Mouse (Mus musculus): ENCODE measurements around the gene Dcaf12.
A peak's percentile ranks its signal among the peaks of the same experiment; 100 is the strongest.

Dcaf12 gene

DNA sequence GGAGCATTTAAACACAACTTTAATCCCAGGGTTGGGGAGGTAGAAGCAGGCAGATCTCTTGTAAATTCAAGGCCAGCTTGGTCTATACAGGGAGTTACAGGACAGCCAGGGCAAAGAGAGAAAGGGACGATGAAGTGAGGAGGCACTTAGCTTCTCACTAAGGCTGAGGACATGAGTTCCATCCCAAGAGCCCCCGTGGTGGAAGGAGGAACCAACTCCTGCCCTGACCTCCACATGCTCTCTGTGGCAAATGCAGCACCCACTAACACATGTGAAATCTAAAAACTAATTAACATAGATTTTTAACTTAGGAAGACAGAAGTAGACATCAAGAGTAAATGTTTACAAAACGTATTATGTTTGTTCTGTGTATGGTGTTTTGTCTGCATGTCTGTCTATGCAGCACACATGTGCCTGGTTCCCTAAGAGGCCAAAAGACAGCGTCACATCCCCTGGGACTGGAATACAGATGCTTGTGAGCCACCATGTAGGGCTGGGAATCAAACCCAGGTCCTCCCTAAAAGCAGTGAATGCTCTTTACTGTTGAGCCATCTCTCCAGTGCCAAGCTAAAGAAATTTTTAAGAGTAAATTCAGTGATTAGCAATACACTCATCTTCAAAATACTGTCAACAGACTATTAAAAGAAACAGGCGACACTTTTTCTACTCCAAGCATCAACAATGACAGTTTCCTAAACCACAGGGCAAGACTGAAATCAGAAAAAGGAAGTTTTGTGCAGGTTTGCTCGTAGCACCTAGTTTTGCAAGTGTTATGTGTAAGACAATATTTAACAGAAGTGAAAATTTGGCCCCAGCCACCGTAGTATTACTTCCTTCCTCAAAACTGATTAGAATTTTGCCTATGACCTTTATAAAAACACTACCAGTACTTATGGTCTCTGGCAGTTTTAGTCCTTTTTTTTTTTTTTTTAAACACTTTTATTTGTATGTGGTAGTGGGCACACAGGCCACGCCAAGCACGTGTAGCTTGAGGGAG is 3.8 kb downstream of the Dcaf12 start:
- DNase-seq (ENCODE audit: low read depth, low spot score) = peak; percentile 88

DNA sequence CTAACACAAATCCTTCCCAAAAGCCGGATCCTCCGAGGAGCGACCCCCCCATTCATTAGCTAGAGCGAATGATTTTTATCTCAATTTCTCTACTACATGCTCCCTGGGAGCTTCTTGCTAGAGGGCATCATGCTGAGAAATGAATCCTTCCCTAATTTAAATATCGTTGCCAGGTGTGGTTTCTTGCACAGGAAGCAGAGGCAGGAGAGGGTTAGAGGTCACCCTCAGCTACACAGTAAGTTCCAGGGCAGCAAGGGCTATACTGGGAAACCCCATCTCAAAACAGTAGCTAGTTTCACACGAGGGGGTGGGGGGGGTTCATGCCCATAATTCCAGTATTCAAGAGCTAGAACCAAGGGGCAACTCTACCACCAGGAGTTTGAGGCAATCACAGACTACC is 7.3 kb downstream of the Dcaf12 start:
- peak; percentile 83 for DNase-seq (ENCODE audit: low read depth, low spot score)

DNA sequence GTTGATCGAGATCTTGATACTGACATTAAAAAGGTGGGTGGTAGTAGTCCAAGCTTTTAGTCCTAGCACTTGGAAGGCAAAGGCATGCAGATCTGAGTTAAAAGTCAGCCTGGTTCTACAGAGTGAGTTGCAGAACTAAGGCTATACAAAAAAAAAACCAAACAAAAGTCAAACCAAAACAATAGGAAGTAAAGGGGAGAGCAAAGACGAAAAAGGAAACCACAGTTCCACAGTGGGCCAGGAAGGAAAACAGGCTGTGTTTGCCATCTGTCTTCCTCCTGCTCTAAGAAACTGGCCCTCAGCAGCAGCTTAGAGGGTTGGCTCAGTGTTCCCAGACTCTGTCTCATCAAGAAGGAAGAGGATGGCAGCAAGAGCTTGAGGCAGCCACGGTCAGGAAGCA is 10.4 kb downstream of the Dcaf12 start:
- no peak for DNase-seq (ENCODE audit: low read depth, low spot score)

DNA sequence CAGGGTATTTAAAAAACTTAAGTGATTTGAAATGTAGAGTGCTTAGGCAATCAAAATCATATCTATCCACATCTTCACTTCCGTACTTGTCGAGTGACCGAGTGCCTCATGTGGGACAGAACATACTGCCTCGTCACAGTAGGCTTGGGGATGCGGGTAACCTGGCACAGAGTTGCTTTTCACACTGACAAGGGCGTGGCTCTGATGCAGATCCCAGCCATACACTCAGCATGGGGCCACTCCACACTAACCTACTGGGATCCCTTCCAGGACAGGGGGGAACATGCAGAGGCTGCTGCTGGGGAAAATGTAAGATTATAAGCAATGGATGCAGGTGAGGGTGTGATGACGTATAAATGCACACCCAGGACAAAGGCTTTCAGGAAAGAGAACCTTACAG is 11.0 kb downstream of the Dcaf12 start:
- DNase-seq (ENCODE audit: low read depth, low spot score) = no peak

DNA sequence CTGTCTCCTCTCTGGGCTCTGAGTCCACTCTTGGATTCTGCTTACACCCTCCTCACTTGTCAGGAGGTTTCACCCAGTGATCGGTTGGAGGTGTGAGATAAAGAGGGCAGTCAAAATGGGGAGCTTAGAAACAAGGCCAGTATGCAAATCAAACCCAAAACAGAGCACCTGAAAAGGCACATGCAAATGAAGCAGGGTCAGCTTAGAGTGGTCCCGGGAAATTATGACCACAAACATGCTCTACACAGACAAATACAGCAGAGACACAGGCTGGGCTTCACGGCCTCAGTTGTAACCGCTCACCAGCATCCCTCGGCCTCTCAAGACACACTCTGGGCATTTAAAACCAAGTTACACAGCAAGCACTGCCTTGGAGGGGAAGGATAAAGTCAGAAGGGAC is 15.7 kb downstream of the Dcaf12 start:
- DNase-seq (ENCODE audit: low read depth, low spot score) = peak; percentile 81

DNA sequence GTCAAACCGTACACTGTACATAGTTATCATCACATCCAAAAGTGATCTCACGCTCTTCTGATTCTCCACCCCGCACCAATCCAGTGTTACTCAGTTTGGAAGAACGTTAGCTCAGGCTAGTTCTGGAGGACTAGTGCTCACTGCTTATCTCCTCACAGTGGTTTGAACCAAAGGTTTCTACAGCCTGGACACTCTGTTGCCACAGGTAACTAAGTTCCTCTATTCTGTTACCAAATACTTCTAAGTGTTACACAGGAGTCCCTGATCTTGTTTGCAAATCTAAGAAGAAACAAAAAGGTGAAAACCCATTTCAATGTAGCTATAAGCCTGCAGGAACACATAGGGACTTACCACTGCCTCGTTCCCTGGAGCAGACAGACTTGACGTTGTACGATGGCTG is 18.7 kb downstream of the Dcaf12 start:
- DNase-seq (ENCODE audit: low read depth, low spot score) = no peak

DNA sequence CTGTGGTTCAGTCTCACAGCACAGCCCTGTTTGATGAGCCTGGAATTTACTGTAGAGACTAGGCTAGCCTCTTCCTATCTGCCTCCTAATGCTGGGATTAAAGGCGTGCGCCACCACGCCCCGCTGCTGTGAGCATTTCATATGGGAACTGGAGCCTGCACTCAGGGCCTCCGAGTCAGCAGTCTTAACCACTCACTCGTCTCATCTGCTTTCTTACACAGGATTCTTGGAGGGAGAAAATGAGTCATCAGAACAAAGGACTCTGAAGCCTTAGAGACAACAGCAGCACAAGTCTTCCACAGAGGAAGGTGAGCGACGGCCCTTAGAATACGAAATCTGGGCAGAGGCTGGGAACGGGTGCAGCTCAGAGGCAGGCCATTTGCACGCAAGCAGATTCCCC is 19.2 kb downstream of the Dcaf12 start:
- DNase-seq (ENCODE audit: low read depth, low spot score) = no peak

DNA sequence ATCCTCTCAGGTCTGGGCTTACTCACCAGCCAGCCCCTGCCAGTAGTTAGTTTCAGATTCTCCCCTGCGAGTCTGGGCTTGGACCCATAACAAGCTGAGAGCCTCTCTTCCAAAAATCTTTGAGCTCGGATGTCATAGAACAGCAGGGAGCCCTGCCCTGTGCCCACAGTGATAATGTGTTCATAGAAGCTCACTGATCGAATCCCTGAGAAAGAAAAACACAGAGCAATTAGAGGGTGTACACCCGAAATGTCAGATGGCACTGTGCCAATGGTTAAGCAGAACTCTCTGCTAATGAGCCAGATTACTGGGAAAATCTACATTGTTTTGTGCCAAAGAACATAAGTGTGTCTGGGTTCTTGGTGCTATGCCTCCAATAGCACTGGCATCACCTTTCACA is 20.8 kb downstream of the Dcaf12 start:
- DNase-seq (ENCODE audit: low read depth, low spot score) = no peak

DNA sequence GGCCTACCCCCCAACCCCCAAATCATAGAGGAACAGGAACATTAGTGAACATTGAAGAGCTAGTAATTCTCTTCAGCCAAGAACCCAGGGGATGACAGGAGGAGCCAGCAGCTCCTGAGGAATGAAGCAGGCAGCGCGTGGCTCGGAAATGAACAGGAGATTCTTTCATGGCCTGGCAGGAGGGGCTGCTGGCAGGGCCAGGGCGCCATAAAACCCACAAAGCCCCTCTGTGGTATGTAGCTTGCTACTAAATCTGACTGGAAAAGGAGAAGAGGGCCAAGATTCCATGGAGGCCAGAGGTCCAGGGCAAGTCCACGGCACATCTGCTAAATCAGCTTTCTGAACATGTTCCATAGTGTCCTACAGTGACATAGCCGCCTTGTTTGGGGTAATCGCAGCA is 24.9 kb downstream of the Dcaf12 start:
- no peak for DNase-seq (ENCODE audit: low read depth, low spot score)

DNA sequence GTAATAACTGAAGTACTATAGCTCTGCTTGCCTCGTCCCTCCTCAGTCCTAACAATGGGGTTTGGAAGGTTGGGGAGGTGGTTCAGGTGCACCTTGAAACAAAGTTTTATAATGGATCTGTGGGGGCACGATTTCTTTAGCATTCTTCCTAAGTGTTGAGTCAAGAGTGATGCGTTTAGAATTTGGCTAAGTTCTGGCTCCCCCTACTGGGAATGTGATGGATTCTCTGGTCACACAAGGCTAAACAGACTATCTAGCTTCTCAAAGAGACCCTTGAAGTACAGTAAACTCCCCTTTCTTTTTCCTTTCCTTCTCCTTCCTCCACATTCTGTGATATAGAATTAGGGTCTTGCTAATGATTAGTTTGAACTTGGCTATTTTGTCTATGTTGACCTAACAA is 28.3 kb downstream of the Dcaf12 start:
- peak; percentile 62 for DNase-seq (ENCODE audit: low read depth, low spot score)

DNA sequence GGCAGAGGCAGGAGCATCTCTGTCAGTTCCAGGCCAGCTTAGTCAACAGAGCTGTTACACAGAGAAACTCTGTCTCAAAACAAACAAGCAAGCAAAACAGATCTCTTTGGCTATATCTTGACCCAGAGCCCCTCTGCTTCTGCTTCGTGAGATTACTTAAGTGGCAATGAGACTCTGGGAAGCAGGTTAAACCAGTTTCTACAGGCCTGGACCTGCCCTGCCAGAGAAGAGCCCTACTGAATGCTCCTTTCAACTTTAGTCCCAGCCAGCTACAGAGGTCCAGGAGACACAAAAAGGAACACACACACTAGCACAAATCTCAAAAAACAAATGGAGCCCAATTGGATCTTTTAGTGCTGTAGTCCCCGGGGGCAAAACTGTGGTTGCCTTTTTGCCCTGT is 30.6 kb downstream of the Dcaf12 start:
- DNase-seq (ENCODE audit: low read depth, low spot score) = no peak

DNA sequence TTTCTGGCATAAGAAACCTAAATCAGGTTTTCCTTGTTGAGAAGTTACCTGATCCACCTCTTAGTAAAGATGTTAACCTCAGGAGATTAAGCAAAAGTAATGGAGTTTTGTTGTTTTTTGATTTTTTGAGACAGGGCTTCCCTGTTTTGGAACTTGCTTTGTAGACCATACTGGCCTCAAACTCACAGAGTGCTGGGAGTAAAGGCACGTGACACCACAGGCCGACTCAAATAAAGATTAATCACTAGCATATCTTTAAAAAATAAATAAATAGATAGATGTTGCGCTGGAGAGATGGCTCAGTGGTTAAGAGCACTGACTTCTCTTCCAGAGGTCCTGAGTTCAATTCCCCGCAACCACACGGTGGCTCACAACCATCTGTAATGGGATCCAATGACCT is 38.8 kb downstream of the Dcaf12 start:
- DNase-seq (ENCODE audit: low read depth, low spot score) = no peak

DNA sequence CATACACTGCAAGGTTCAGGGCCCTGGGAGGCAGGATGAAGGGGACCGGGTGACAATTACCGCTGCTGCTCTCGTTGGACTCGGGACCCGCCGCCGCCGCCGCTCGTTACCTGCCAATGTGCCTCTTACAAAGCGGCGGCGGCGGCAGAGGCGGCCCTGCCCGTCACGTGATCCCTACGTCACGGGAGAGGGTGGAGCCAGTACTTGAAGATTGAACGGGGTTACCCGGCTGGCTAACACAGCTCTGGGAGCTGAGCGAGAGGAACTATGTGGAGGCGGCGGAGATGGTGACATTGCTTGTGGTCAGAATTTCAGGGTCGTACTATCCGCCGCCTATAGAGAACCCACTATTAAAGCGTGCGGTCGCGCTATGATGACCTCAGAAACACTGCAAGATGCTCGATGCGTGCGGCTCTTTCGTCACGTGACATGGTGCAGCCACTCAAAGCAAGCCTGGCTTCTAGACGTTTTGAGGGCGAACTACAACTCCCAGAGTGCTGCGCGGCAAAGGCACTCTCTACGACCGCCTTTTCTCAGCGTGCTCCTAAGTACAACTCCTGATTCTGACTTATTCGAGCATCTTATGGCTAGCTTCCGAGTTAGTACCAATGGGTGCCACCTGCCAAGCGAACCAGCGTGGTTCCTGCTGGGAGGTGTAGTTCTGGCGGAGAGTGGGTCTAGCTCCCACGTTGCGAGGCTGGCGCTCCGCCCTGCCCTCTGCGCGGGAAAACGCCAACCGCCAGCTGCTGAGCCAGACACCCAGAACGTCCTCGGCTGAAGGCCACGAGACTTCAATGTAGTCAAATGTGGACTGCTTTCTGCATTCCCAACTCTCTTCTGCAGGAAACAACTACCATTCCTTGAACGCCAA is 39.5 kb downstream of the Dcaf12 start, which contains the start of gene Ubap2:
Ubap2 (minus strand) TSS at position 165 of the 871 bp plus-strand sequence.
- peak; percentile 99 for DNase-seq (ENCODE audit: low read depth, low spot score)

DNA sequence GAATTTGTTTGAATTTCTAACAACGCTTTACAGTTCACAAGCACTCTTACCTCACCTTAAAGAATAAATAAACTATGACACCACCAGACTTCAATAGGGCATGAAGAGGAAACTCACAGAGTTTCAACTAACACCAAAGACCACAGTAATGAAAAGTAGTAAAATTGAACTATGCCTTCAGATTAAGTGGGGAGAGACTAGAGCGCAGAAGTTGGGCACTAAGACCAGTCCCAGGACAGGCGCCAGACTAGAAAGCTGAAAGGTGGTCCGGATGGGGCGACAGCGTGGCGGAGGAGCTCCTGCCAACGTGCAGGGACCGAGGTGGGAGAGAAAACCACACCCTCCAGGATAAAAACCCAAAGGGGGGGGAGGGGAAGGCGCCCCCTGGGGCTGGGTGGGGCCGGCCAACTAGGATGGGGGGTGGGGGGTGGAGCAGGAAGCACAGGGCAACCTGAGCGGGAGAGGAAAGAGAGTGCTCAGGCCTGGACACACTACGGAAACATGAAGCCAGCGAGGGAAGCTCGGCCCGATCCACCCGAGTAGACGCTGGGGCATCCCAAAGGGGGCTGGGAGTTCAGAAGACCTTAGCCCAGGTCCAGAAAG is 40.2 kb downstream of the Dcaf12 start:
- no peak for DNase-seq (ENCODE audit: low read depth, low spot score)

DNA sequence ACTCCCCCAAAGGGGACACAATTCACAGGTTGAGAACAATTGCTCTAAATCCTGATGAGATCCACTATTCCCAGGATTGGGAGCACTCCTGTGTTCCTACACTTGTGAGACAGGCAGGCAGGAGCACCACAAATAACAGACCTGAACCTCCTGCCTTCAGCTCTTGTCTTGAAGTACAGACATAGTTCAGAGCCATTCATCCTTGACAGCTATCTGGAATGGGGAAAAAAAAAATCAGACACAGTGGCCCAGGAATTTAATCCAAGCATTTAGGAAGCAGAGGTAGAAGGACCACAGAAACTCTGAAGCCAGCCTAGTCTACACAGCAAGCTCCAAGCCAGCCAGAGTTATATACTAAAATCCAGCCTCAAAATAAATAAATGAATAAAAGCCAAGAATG is 46.6 kb downstream of the Dcaf12 start:
- no peak for DNase-seq (ENCODE audit: low read depth, low spot score)

DNA sequence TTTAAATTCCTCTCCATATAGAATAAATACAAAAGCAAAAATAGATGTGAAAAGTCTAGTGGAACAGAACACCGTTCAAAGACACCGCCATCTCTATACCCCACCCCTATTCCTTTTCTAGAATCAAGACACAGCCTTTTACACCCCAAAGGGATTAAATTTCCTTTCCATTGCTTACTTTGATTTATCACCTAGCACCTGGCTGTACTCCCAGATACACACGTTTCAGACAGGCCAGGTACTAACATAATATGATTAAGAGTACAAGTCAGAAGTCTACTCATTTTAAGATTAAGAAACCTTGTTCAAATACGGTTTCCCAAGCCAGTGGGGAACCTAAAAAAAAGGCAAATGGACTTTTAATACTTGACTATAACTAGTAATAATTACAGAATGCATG is 48.3 kb downstream of the Dcaf12 start:
- no peak for DNase-seq (ENCODE audit: low read depth, low spot score)

DNA sequence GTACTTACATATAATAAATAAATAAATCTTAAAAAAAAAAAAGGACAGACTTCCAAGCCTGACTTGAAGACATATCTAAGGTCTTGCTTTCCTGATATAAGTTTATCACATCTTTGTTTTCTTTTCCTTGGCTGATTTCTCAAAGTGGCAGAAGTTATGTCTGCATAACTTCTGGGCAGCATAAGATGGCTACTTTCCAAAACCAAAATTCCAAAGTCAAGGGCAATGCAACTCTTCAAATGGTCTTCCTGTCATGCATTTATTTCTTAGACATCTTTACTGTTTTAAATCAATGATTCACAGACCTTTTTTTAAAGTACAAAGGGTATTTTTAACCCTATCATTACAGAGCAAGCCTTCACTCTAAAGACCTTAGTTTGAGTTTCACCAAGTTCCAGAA is 54.0 kb downstream of the Dcaf12 start:
- no peak for DNase-seq (ENCODE audit: low read depth, low spot score)

DNA sequence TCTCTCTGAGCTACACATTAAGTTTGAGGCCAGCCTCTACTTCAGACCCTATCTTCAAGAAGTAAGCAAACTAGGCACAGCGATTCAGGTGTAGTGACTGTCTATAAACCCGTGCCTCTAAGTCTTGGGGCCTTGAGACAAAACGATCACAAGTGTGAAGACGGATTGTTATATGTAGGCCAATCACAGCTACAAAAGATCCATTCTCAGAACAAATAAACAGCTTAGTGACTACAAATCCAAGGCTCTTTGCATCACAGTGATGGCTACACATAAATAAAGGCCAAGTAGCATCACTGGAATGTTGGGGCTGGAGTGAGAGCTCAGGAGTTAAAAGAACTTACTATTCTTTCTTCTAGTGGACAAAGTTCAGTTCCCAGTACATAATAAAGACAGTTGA is 55.7 kb downstream of the Dcaf12 start:
- no peak for DNase-seq (ENCODE audit: low read depth, low spot score)

DNA sequence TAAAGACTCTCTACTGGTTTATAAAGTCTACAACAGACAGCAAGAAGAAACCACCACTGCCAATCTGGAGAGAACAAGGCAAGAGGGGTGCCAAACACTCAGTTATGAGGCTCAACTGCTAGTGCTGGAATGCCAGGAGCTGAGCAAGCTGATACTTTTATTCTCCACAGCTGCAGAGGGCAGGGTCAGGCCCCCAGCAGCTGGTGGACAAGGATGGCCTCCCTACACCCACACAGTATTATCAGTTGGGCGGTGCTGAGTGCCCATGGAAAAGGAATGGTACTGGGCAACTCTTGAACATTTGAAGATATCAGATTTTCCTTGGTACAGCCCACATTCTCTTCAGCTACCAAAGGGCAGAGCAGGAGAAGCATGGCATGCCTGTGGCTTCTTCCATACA is 56.9 kb downstream of the Dcaf12 start:
- no peak for DNase-seq (ENCODE audit: low read depth, low spot score)

DNA sequence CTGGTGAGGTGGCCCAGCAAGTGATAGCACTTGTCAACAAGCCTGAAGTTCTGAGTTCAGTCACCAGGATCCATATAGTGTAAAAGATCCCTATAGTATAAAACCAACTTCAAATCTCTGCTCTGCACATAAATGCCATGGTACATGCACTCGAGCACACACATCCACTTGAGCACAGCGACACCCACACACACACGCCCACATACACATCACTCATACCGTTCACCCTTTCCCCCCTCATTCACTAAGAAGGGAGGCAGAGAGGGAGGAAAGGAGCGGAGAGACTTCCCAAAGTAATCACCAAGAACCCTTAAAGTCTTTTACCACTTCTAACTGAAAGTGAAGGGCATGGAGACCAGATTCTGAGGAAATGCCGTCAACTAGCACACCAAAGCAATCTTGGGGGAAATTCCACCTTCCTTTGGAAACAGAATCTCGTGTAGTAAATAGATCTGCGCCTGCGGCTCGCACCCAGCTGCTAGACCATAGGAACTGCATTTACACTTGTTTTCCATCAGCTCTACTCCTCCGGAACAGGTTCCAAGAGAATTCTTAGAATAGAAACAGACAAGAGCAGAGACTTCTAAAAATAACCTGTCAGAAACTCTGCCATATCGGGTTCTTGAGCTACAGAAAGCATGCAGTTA is 59.0 kb downstream of the Dcaf12 start:
- no peak for DNase-seq (ENCODE audit: low read depth, low spot score)

DNA sequence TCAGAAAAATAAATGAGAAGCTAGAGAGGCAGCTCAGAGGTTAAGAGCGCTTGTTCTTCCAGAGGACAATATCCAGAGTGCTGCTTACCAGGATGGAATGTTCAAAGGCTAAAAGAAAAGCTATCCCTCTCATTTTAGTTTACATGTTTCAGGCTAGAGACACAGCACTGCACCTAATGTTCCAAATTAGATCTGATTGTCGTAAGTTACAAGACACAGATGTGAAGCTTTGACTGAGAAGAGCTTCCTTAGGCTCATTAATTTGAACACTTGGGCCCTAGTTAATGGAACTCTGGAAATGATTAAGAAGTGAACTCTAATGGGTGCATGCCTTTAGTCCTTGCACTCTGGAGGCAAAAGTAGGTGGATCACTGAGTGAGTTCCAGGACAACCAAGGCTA is 60.9 kb downstream of the Dcaf12 start:
- no peak for DNase-seq (ENCODE audit: low read depth, low spot score)

DNA sequence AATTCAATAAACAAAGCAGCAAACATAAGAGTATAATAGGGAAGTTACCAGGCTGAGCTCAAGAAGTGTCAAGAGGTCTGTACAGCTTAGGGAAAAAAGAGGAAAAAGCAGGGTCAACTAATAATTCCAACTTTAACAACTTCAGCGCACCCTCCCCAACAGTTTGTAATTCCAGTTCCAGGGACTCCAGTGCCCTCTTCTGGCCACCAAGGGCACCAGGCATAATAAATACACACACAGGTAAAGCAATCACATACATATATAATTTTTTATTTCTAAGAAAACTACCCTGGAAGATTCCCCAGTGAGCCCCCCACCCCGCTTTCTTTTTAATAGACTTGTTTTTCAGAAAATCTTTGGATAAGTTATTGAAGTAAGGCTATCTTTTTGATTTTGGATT is 69.3 kb downstream of the Dcaf12 start:
- DNase-seq (ENCODE audit: low read depth, low spot score) = no peak
